Comparison of ENCODE assay signal across 26 mouse cellular contexts in the genomic region with DNA sequence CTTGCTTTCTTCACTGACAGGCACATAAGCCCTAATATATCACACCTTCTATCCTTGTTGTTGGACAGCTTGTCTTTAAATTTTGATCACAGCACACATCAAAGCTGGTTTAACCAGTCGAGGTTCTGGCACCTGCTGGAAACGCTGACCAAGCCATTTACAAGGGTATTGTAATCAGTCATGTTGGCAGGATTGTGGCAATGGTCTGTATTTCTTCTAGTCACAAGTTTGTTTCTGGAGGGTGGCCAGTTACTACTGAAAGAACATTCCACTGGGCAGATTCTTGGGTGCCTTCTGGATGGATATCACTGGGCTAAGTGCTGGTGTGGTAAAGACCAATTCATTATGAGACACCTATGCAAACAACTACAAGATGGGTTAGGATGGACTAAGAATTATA. TPM values are rescaled to one million over a fixed set of nuclear protein-coding genes. Genes with fewer than 3 reads are reported as not detected.
DNase-seq lines count a peak whose midpoint lies in the region; ATAC-seq lines count a peak whose summit lies in the region.
"Had no signal": no experiment of that assay in that cellular context is flagged by ENCODE, and none has a peak within 500 bp of the region (broad histone marks: within the 10 kb centered on the region; RNA-seq: fewer than 3 reads in every experiment).

No protein-coding gene starts in this region.

- H3K27me3 ChIP-seq in kidney, embryonic 15.5 days = no peaks in the 10 kb centered on the region
- H3K27me3 ChIP-seq: embryonic facial prominence, embryonic 15.5 days; limb, embryonic 12.5 days; lung, embryonic 15.5 days; midbrain, embryonic 13.5 days; neural tube, embryonic 12.5 days had no signal

- 63% methylated on average over 2 of the region's 2 CpGs for WGBS in kidney, embryonic 15.5 days

- intact Hi-C loops in heart, postnatal 36 days (cut with DNase I) = loop anchor here (10.0 kb wide), 2 partner anchors 608 to 768 kb away; no protein-coding TSS in a partner anchor

- H3K9ac ChIP-seq in kidney, embryonic 15.5 days = no peak overlapping the region
- H3K9ac ChIP-seq: embryonic facial prominence, embryonic 15.5 days; forebrain, postnatal 0 days; limb, embryonic 12.5 days; liver, embryonic 14.5 days; lung, embryonic 15.5 days; midbrain, embryonic 13.5 days; neural tube, embryonic 12.5 days had no signal

- H3K27ac ChIP-seq in kidney, embryonic 15.5 days = no peak overlapping the region
- H3K27ac ChIP-seq: embryonic facial prominence, embryonic 15.5 days; forebrain, embryonic 10.5 days; limb, embryonic 12.5 days; liver, embryonic 14.5 days; lung, embryonic 15.5 days; midbrain, embryonic 13.5 days; neural tube, embryonic 12.5 days had no signal

- no peaks in the 10 kb centered on the region for H3K9me3 ChIP-seq in kidney, embryonic 15.5 days (replicated peaks)
- H3K9me3 ChIP-seq: embryonic facial prominence, embryonic 15.5 days; forebrain, embryonic 10.5 days; limb, embryonic 12.5 days; lung, embryonic 15.5 days; midbrain, embryonic 13.5 days; neural tube, embryonic 12.5 days had no signal

- H3K4me2 ChIP-seq in kidney, embryonic 15.5 days = no peak overlapping the region
- H3K4me2 ChIP-seq: embryonic facial prominence, embryonic 15.5 days; limb, embryonic 12.5 days; lung, embryonic 15.5 days; midbrain, embryonic 13.5 days; neural tube, embryonic 12.5 days had no signal

- H3K4me1 ChIP-seq in kidney, embryonic 15.5 days = peaks cover 10% of the 10 kb centered on the region

- DNase-seq in heart, adult 8-10 months (ENCODE audit: low spot score) = peak; percentile 35
- no peak for DNase-seq in heart, postnatal 36 days
- peak; percentile 16 for DNase-seq in kidney, postnatal 14 days
- DNase-seq in Muller cell, postnatal 12 days (ENCODE audit: inconsistent ontology term) = peak; percentile 36
- DNase-seq in fat pad, adult 2 months (ENCODE audit: extremely low read depth, low read depth, low spot score) = peak; percentile 66
- DNase-seq in ovary, postnatal 36 days (ENCODE audit: low spot score) = no peak
- DNase-seq: cerebellum, adult 11-12 months; cerebellum, postnatal 25 days; forebrain, postnatal 0 days had no signal

- H3K4me3 ChIP-seq in kidney, embryonic 15.5 days (replicated peaks) = no peak overlapping the region
- H3K4me3 ChIP-seq: embryonic facial prominence, embryonic 15.5 days; forebrain, embryonic 10.5 days; limb, embryonic 12.5 days; lung, embryonic 15.5 days; midbrain, embryonic 13.5 days; neural tube, embryonic 12.5 days had no signal

- H3K36me3 ChIP-seq in kidney, embryonic 15.5 days = peaks cover 50% of the 10 kb centered on the region

- ATAC-seq in kidney, embryonic 15.5 days (replicated peaks; ENCODE audit: low FRiP score) = no peak
- ATAC-seq: forebrain, postnatal 0 days; hindbrain, embryonic 16.5 days; intestine, embryonic 16.5 days; midbrain, embryonic 13.5 days had no signal

RNA-seq across cellular contexts. Expression of a gene that starts 4.8 kb away (rescaled TPM):
- total RNA-seq in heart, adult 8-10 months (2022) = 10 to 100 TPM; 35.4 to 44.9 (median 41.8) TPM
- 10 to 100 TPM; 39.8 to 40.0 TPM for total RNA-seq in heart, postnatal 36 days (2021)
- 44.6 and 46.6 TPM in 2 replicates for polyA plus RNA-seq in kidney, embryonic 15.5 days (2015; fragmentation: Nextera tagmentation; extraction: Ambion mirVana)

RNA-seq across cellular contexts. Expression of a gene that starts 5.4 kb away (rescaled TPM):
- not detected for total RNA-seq in heart, adult 8-10 months (2022)
- total RNA-seq in heart, postnatal 36 days (2021) = not detected
- not detected in 2 replicates for polyA plus RNA-seq in kidney, embryonic 15.5 days (2015; fragmentation: Nextera tagmentation; extraction: Ambion mirVana)
- total RNA-seq: forebrain, postnatal 0 days; gastrocnemius, adult 18-20 months; granulocyte monocyte progenitor cell, adult 5-6 weeks; hematopoietic stem cell, adult 5-6 weeks; layer of hippocampus, postnatal 14 days; megakaryocyte, adult 5-6 weeks had no signal
- polyA plus RNA-seq: embryonic facial prominence, embryonic 15.5 days; forebrain, embryonic 10.5 days; forebrain, postnatal 0 days; hindbrain, embryonic 16.5 days; intestine, embryonic 16.5 days; limb, embryonic 12.5 days; liver, embryonic 14.5 days; lung, embryonic 15.5 days; midbrain, embryonic 13.5 days; neural tube, embryonic 12.5 days had no signal

RNA-seq across cellular contexts. Expression of a gene that starts 7.8 kb away (rescaled TPM):
- total RNA-seq in heart, adult 8-10 months (2022) = 10 to 100 TPM; 22.3 to 29.8 (median 24.3) TPM
- total RNA-seq in heart, postnatal 36 days (2021) = 10 to 100 TPM; 23.0 to 25.6 TPM
- 66.5 and 84.0 TPM in 2 replicates for polyA plus RNA-seq in kidney, embryonic 15.5 days (2015; fragmentation: Nextera tagmentation; extraction: Ambion mirVana)

RNA-seq across cellular contexts. Expression of a gene that starts 53.0 kb away (rescaled TPM):
- not detected for total RNA-seq in heart, adult 8-10 months (2022)
- total RNA-seq in heart, postnatal 36 days (2021) = not detected
- 0.17 TPM in 1 of 2 replicates, not detected in the other for polyA plus RNA-seq in kidney, embryonic 15.5 days (2015; fragmentation: Nextera tagmentation; extraction: Ambion mirVana)
- total RNA-seq: ES-E14; forebrain, postnatal 0 days; gastrocnemius, adult 18-20 months; granulocyte monocyte progenitor cell, adult 5-6 weeks; hematopoietic stem cell, adult 5-6 weeks; layer of hippocampus, postnatal 14 days; megakaryocyte, adult 5-6 weeks had no signal
- polyA plus RNA-seq: forebrain, embryonic 10.5 days; intestine, embryonic 16.5 days; limb, embryonic 12.5 days; liver, embryonic 14.5 days; lung, embryonic 15.5 days; small intestine, adult 2 months had no signal

Comparison
In these comparisons a context has a peak if more than half of its experiments do, and no peak if none do; other contexts are left out.
1. DNase-seq: peak in heart, adult 8-10 months (single experiment), kidney, postnatal 14 days (single experiment), Muller cell, postnatal 12 days (single experiment) and fat pad, adult 2 months (single experiment); none in heart, postnatal 36 days (0 of 2) and ovary, postnatal 36 days (single experiment).